Mouse (Mus musculus) myocyte (in vitro differentiated cells): ENCODE results near the gene Micall2.

Experiments used
- MAX ChIP-seq: IDR thresholded peaks from one replicate; pipeline ENCODE4 v1.6.1; 2011; ENCODE audit warnings: low read depth, mild to moderate bottlenecking, control low read depth
- POLR2A ChIP-seq: IDR thresholded peaks from one replicate; pipeline ENCODE4 v1.6.1; 2011; ENCODE audit warnings: low read depth, mild to moderate bottlenecking, control low read depth, moderate library complexity; ENCODE audit not compliant: insufficient read length
- TCF3 ChIP-seq: IDR thresholded peaks from one replicate; pipeline ENCODE4 v1.6.1; 2011; ENCODE audit warnings: low read depth, control low read depth; ENCODE audit not compliant: insufficient read length
- USF1 ChIP-seq: IDR thresholded peaks from one replicate; pipeline ENCODE4 v1.6.1; 2011; ENCODE audit warnings: low read depth, mild to moderate bottlenecking, control low read depth, moderate library complexity

- TF ChIP-seq TCF3 (no peak), POLR2A (no peak), MAX (no peak), USF1 (no peak)
These were observed 1.9 kb upstream of the Micall2 start for GRCm38 (mm10) chr5:139737841-139738591.
